ENCODE assay signal across 10 mouse cellular contexts in the genomic region with DNA sequence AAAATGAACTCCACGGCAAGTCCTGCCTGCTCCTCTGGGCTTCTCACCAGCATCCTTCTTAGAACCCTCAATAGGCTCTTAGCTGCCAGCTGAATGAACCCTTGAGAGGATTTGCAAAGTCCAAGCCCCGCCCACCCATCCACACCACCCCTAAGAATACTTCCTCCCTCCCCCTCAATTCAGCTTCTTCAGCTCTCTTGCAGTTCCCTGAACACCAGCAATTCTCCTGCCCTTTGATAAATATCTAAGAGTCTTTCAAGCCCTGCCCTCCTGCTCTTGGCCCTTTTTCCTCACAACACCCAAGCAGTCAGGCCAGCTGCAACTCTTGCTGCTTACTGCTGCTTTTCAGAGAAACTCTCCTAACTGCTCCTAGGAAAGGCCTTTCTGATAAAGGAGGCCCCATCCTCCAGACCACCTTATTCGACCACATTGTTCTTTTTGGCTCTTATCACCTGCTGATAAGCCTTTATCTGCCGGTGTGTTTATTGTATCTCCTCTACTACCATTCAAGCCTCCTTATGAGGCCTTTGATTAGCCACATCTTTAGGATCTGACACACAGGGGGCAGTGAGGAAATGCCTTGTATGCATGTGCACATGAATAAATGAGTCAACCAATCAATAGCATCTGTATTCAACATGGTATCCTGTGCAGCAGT. TPM values are rescaled to one million over a fixed set of nuclear protein-coding genes. Genes with fewer than 3 reads are reported as not detected.
DNase-seq lines count a peak whose midpoint lies in the region; ATAC-seq and TF ChIP-seq lines count a peak whose summit lies in the region.
"Had no signal": no experiment of that assay in that cellular context is flagged by ENCODE, and none has a peak within 500 bp of the region (broad histone marks: within the 10 kb centered on the region; RNA-seq: fewer than 3 reads in every experiment).

No protein-coding gene starts in this region.

- no peak for TF ChIP-seq POLR2A in kidney, adult 2 months (IDR thresholded peaks at IDR 0.05; ENCODE audit: low read depth, low read length)

- H3K27ac ChIP-seq in kidney, adult 2 months (ENCODE audit: insufficient read depth, low read depth, low read length): peak overlapping the region; percentile 5; the same call in 1 of the 2 replicates
- H3K27ac ChIP-seq: neural tube, embryonic 13.5 days had no signal

- no peak overlapping the region for H3K4me3 ChIP-seq in kidney, adult 2 months (ENCODE audit: insufficient read depth, low read depth, low read length)
- H3K4me3 ChIP-seq: neural tube, embryonic 13.5 days had no signal

- no peaks in the 10 kb centered on the region for H3K36me3 ChIP-seq in kidney, adult 2 months (ENCODE audit: control insufficient read depth, insufficient read depth, low read length)
- H3K36me3 ChIP-seq: neural tube, embryonic 13.5 days had no signal

- WGBS in kidney, adult 2 months: 24% methylated on average over 4 of the region's 4 CpGs

- no peak for ATAC-seq in erythroblast, adult 5-6 weeks (replicated peaks; ENCODE audit: low FRiP score, poor library complexity, severe bottlenecking)
- ATAC-seq in activated CD4-positive, CD25-positive, alpha-beta regulatory T cell, adult 4 months: no peak

- no peak for TF ChIP-seq CTCF in kidney, adult 2 months (conservative IDR thresholded peaks at IDR 0.05; ENCODE audit: insufficient read depth, insufficient read length, low read depth, low read length)

- H3K27me3 ChIP-seq in kidney, adult 2 months (replicated peaks; ENCODE audit: control insufficient read depth, insufficient read depth, low read length): no peaks in the 10 kb centered on the region
- H3K27me3 ChIP-seq: neural tube, embryonic 13.5 days had no signal

- peaks cover 43% of the 10 kb centered on the region for H3K4me1 ChIP-seq in kidney, adult 2 months (ENCODE audit: control insufficient read depth, insufficient read depth, low read length)

- peak; percentile 94 for DNase-seq in heart, adult 11 months
- no peak for DNase-seq in heart, adult 8-10 months (ENCODE audit: low spot score)
- peak; percentile 70 for DNase-seq in embryo, embryonic 11 days
- DNase-seq in kidney, adult 2 months: peak; percentile 70
- DNase-seq in lung, postnatal 4 days: peak; percentile 71 to 76
- no peak for DNase-seq in right cerebral cortex, adult 2 months (ENCODE audit: low spot score in 2 of 2)
- DNase-seq: gastrocnemius, postnatal 36 days had no signal

RNA-seq across cellular contexts. Expression of gene Cgnl1, which starts 21.3 kb away (rescaled TPM):
- total RNA-seq in heart, adult 8-10 months (2022): 10 to 100 TPM; 28.4 to 41.6 (median 30.4) TPM
- polyA plus RNA-seq in kidney, adult 2 months (2012; rRNA removed): 86.3 and 105 TPM in 2 replicates
- total RNA-seq in erythroblast, adult 5-6 weeks (2015; ENCODE audit: low replicate concordance): not detected in 2 replicates
- 0.26 and 0.70 TPM in 2 replicates for total RNA-seq in erythroblast, adult 5-6 weeks (2017; ENCODE audit: low replicate concordance)
- polyA plus RNA-seq in activated CD4-positive, CD25-positive, alpha-beta regulatory T cell, adult 4 months (2017; shearing (Covaris generic)): not detected

Comparison
In these comparisons a context has a peak if more than half of its experiments do, and no peak if none do; other contexts are left out.
1. DNase-seq: peak in heart, adult 11 months (single experiment), embryo, embryonic 11 days (single experiment), kidney, adult 2 months (single experiment) and lung, postnatal 4 days (2 of 2); none in heart, adult 8-10 months (single experiment) and right cerebral cortex, adult 2 months (0 of 2).
2. RNA of gene Cgnl1, which starts 21.3 kb away (total RNA-seq): 28.4 to 41.6 TPM in heart, adult 8-10 months; 0.26 to 0.70 TPM in erythroblast, adult 5-6 weeks; every median in the first group is over 10 times any median in the second.